Mouse (Mus musculus) testis, postnatal 10 days (tissue): ENCODE measurements around the gene Cpm.
"Not testable (repeated sequence)": the region's sequence is repeated elsewhere in the genome, so short reads cannot be mapped to it uniquely, and the experiment has no call there.

Experiments
- DNase-seq: peaks from one replicate; pipeline ENCODE4 v3.0.0; 2021; ENCODE audit warnings: low spot score

Gene Cpm

DNA sequence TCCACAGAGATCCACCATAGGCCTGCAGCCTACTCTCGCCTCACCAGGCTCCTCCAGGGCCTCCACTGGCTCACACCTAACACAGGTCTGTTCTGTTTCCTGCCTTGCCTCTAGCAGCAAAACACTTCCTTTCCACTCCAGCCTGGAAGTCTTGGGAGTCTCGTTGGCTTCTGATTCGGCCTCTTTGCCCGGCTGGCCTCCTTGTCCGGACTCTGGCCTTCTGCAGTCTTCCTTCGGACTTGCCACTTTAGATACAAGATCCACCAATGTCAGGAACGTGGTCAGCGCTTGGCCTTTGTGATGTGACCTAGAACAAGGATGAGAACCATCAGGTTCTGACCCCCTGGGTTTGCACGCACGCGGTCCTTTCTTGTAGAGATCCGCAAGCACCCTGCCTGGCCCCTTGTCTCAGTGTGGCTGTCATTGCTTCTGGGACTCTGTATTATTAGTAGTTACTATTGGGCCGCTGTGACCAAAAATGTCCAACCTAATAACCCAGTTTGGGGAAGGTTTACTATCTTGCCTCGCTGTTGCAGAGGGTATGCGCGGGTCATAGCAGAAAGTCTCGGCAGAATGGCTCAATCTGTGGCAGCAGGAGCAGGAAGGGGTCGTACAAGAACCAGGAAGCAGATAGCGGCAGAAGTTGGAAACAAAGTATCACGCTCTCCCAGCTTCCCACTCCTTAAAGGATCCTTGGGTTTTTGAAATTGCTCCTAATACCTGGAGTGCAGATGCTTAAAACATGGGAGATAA, 22.1 kb upstream of the Cpm start:
- DNase-seq = no peak

- no peak for DNase-seq
These were observed 21.5 kb upstream of the Cpm start for GRCm38 (mm10) chr10:117607804-117608279.

DNA sequence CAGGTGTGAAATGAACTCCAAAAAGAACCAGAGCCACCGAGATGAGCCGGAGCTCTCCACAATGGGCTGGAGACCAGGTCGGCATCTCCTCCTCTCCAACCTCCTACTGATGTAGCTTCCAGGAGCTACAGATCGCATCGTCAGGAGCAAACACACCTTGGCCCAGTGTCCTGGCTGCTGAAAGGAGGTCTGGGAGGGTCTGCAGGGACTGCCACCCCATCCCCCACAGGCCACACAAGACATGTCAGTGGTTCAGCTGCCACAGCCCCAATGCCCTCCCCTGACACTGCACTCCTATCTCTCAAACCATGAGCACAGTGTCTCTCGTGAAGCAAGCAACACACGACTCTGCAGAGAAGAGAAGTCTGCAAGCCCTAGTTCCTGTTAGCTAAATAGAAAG, 20.8 kb upstream of the Cpm start:
- DNase-seq = no peak

DNA sequence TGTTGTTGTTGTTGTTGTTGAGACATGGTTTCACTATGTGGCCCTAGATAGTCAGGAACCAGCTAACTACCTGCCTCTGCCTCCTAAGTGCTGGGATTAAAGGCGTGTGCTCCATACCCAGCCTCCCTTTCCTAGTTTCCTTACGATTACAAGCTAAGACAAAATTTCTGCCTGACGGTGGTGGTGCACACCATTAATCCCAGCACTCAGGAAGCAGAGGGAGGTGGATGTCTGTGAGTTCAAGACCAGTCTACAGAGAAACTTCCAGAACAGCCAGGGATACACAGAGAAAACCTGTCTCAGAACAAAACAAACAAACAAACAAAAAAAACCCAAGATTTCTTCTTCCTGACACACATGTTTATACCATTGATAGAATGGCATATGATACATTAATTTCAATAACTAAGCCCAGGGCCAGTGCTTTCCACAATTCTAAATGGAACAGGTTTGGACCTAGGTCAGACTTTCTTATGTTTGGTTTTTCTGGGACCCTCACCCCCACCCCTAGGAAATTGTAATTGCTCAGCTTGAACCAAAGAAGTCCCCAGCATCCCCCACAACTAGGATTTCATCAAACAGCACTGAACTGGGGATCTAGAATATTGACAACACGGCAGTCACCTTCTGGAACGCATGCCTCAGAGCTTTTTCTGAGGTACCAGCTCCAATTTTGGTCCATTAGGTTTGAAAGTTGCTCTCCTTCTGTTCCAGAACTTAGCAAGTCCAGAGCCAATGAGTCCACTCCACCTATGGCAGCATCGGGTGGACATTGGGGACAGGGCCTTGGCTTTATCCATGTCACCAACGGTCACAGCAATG, 20.1 kb upstream of the Cpm start:
- no peak for DNase-seq

- no peak for DNase-seq
These were observed 19.6 kb upstream of the Cpm start for GRCm38 (mm10) chr10:117609810-117610090.

GRCm38 (mm10) chr10:117610160-117610764, 19.0 kb upstream of the Cpm start:
- no peak for DNase-seq

DNA sequence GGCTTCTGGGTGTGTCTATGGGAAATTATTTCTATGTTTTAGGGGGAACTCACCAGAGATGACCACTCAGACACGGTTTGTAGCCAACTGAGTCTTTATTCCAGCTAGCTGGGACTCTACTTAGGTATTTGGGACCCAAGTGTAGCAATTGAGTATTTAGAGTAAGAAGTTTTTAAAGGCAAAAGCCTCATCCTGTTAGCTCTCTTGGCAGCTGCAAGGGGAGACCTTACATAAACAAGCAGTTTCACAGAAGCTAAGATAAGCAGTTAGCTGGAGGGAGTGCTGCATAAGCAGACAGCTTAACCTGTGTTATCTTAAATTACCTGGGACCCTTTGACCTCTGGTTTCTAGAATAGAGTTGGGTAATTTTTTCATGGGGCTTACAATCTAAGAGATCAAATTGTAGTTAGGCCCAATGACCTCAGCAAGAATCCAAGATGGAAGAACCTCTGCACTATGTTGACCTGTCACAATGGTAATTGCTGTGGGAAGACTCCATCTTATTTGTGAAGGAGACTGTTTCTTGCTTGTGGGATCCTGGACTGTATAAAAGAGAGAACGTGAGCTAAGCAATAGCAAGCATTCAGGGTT, 18.4 kb upstream of the Cpm start:
- DNase-seq = no peak

GRCm38 (mm10) chr10:117611503-117611902, 17.8 kb upstream of the Cpm start:
- DNase-seq = no peak

DNA sequence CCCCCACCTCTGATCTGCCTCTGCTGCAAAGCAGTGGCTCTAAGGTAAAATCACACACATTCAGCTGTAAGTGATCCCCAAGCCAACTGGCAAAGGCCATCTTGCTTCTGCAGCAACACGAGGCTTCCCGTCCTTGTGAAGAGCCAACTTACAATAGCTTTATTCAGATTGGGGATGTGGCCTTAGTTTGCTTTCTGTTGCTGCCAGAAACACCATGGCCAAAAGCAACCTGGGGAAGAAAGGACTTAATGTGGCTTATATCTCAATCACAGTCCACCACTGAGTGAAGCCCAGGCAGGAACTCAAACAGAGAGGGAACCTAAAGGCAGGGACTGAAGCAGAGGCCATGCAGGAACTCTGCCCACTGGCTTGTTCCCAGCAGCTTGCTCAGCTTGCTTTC, 17.3 kb upstream of the Cpm start:
- no peak for DNase-seq

GRCm38 (mm10) chr10:117612621-117613584, 16.4 kb upstream of the Cpm start:
- DNase-seq = no peak

DNA sequence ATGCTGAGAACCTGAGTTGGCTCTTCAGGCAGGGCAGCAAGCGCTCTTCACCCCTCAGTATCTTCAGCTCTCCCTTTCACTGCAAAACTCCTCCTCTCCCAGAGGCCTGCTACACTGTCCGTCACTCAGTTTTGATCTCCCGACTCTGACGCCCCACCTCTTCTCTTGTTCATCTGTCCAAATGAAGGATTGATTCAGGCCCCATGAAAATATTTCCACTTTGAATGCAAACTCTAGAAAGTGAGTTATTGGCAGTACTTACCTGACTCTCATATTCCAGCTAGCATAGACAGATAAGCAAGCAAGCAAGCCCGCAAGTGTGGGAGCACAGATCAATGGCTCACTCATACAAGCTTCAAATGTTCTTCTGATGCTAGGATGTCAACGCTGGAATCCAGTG, 15.3 kb upstream of the Cpm start:
- DNase-seq = no peak

- DNase-seq = no peak
These were observed 14.9 kb upstream of the Cpm start for GRCm38 (mm10) chr10:117614387-117614786.

DNA sequence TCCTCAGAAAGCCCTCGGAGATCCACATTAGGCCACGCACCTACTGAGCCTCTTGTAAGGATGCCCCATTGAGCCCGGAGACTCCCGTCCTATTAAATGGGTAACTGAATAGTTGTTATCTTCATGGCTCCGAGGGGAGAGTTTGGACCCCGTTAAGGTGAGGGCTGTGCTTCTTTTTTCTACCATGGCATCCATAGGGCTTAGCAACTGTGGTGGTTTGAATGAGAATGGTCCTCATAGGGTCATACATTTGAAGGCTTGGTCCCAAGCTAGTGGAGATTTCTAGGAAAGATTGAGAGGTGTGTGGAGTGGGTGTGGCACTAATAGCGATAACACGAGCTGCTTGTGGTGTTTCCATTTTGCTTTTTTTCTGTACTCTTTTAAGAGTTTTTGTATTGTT, 14.1 kb upstream of the Cpm start:
- no peak for DNase-seq

DNA sequence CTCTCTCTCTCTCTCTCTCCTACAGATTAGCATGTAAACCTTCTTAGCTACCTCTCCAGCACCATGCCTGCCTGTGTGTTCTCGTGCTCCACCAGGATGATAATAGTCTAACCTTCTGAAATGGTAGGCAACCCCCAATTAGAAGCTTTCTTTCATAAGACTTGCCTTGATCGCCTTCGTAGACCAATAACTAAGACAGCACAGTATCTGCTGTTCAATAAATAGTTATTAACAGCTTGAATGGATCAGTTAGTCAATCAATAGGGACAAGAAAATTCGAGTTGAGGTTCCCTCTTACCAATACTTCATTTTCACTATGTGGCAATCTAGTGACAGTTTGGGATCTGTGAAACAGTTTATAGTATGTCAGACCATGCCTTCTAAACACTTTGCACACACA, 13.6 kb upstream of the Cpm start:
- DNase-seq = no peak

- DNase-seq = no peak
These were observed 13.1 kb upstream of the Cpm start for GRCm38 (mm10) chr10:117616191-117616680.

- DNase-seq = not testable (repeated sequence)
These were observed 12.5 kb upstream of the Cpm start for GRCm38 (mm10) chr10:117616765-117617164.

DNA sequence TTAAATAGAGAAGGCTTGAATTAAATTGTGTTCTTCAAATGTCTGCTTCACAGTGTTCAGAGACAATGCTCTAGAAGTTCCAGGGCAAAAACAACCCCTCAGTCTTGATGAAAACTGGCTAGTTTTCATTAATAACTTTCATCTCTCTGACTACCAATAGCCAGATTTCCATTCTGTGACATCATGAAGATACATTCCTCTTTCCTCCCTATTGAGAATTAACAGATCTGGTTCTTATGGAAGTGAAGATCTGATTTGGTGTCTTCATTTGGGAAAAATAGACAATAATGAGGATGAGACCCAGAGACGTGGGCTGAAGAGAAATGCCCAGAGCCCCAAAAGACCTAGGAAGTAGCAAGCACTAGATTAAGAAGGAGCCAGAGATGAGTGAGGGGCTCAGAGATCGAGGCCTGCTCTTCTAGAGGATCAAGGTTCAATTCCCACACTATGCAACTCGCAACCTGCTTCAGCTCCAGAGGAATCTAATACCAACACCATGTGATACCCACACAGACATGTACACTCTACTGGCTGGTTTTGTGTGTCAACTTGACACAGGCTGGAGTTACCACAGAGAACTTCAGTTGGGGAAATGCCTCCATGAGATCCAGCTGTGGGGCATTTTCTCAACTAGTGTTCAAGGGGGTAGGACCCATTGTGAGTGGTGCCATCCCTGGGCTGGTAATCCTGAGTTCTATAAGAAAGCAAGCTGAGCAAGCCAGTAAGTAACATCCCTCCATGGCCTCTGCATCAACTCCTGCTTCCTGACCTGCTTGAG, 11.5 kb upstream of the Cpm start:
- DNase-seq = no peak

DNA sequence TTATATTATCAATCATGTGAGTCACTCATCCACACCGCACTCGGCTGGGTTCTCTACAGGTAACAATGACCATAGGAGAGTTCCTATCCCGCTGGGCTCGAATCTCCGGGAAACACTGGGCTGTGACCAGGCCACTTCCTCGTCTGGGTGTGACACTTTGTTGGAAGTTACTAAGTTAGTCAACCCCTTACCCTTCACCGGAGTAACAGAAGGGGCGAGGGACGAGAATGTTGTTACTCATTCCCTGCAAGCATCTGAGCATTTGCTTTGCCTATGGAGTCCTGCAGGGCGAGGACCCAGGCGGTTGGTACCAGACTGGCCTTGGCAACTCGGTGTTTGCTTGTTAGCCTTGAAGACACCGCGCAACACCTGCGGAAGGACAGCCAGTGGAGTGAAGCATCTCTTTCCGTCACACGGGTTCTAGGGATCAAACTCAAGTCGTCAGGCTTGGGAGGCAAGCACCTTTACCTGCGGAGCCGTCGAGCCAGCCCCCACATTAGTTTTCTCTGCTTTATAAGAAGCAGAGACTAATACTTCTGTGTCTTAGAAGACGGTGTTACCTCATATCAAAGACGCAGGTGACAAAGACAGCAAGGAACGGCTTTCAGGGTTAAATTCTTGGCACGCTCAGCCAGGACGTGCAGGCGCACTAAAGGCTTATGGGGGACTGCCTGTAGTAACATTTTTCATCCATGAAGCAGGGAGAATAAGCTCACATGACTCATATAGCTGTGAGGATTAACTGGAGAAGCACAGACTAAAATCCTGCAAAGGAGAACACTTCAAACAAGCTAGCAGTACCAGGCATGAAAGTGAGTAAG, 10.0 kb upstream of the Cpm start:
- no peak for DNase-seq

DNA sequence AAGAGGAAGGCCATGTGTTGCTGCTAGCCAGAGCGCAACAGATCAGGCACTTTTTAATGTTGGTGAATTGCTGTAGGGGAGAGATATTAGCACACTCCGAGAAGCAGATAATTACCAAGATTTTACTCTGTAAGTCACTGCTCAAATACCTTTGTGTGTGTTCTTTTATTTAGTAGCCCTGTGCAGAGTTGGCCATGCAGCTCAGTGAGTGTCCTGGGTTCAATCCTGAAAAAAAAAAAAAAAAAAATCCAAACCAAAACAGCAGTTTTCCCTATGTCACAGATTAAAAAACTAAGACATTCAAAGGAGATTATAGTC, 9.5 kb upstream of the Cpm start:
- DNase-seq = no peak

DNA sequence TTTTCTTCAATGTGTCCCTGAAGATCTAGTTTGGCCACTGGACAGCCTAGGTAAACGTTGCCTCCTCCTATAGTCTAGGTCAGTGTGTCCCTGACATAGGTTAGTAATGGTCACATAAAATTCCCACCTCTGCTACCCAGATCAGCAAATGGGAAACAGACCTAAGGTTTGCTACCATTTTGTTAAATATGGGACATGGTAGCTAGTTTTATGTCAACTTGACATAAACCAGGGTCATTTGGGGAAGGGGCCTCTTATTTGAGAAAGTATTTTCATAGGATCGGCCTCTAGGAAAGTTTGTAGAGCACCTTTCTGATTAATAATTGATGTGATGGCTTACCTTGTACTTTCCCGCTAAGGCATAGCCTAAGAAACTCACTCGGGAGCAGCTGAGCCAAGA, 8.8 kb upstream of the Cpm start:
- DNase-seq = no peak
